Mouse (Mus musculus): Measurements from ENCODE around the gene Mrpl53. TPM values are rescaled to one million over a fixed set of nuclear protein-coding genes. Genes with fewer than 3 reads are reported as not detected.
A peak's percentile ranks its signal among the peaks of the same experiment; 100 is the strongest.

Mrpl53 gene
- total and polyA plus RNA-seq, 3 experiments, result 52.2 to 74.0 (median 55.5) TPM

DNA sequence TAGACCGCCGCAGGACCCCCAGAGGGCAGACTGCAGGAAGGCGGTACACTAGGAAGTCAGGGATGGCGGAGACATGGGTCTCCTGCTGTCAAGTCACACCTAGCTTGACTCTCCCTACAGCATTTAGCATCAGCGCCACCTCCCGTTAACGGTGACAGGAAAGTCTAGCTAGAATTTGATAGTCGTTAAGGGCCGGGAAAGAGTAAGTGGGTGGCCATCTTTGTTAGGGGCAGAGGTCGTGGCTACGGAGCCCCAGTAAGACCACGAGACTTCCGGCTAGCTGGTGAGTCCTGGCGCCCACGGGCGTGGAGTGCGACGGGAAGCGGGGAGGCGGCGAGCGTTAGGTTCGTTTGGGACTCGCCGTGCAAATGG, 7.5 kb upstream of the Mrpl53 start, which contains the start of the genes Ccdc142 and Gm42688:
Ccdc142 (plus strand) TSS at position 286 of the 372 bp plus-strand sequence.
Gm42688 (plus strand) TSS at position 302 of the 372 bp plus-strand sequence.
- Histone ChIP-seq H3K4me3 (replicated peaks in 1 of 3; ENCODE audit: low read depth in 2 of 3, low read length in 2 of 3, poor library complexity in 1 of 3) (peak within 1 kb of the TSS; percentile 60 to 99 (median 87)), H3K36me3 (replicated peaks in 1 of 2; ENCODE audit: control insufficient read depth in 1 of 2, insufficient read depth in 1 of 2, low read length in 1 of 2) (peaks cover 0 to 28% of the 10 kb centered on the region in 2 experiments), H3K9ac (ENCODE audit: insufficient read depth, low read depth) (peak within 1 kb of the TSS; percentile 86), H3K4me2 (ENCODE audit: insufficient read depth, low read depth, poor library complexity, severe bottlenecking) (peak within 1 kb of the TSS; percentile 68), H3K27ac (ENCODE audit: insufficient read depth, low read depth) (peak within 1 kb of the TSS; percentile 71), H3K79me2 (replicated peaks; ENCODE audit: control insufficient read depth, extremely low read depth, insufficient read depth, poor library complexity, severe bottlenecking) (no peaks in the 10 kb centered on the region), H3K27me3 (replicated peaks) (peaks cover 9% of the 10 kb centered on the region), H3K9me3 (replicated peaks; ENCODE audit: low read length) (peaks cover 2% of the 10 kb centered on the region), H3K4me1 (ENCODE audit: control insufficient read depth in 1 of 2, insufficient read depth in 2 of 2) (peaks cover 9 to 24% of the 10 kb centered on the region in 2 experiments; a peak in 3 of 4 replicates)
- peak; percentile 91 for DNase-seq (ENCODE audit: extremely low read depth)
- in situ Hi-C loops (cut with MboI; ENCODE audit: low pct_ligation_motif_present, low pct_unique_long_range_greater_than_20kb, low sequenced_read_pairs), result loop anchor here (5.0 kb wide), 2 partner anchors 104 to 189 kb away; no protein-coding TSS in a partner anchor
- dilution Hi-C loops (cut with MboI; ENCODE audit: extremely low pct_ligation_motif_present, extremely low pct_unique_long_range_greater_than_20kb, low sequenced_read_pairs), result no loop called here
- TF ChIP-seq POLR2A (IDR thresholded peaks at IDR 0.05; ENCODE audit: low read depth, low read length) (peak; percentile 74), CHD1 (IDR thresholded peaks at IDR 0.05; ENCODE audit: low read depth, low read length) (no peak), E2F4 (IDR thresholded peaks at IDR 0.05; ENCODE audit: insufficient replicate concordance, low read depth, low read length) (peak; percentile 68; the same call in 1 of the 2 replicates), HCFC1 (IDR thresholded peaks at IDR 0.05; ENCODE audit: low read depth, low read length) (peak; percentile 94), MAZ (IDR thresholded peaks at IDR 0.05; ENCODE audit: low read depth, low read length) (0 out of 2 replicates have a peak, but pooled peaks have one; percentile 7), MYC (IDR thresholded peaks at IDR 0.05; ENCODE audit: low read depth, low read length) (peak; percentile 63; the same call in 1 of the 2 replicates), KAT2A (IDR thresholded peaks at IDR 0.05; ENCODE audit: insufficient replicate concordance, low read length) (peak; percentile 76; the same call in 1 of the 2 replicates), TCF12 (IDR thresholded peaks at IDR 0.05; ENCODE audit: low read depth, low read length) (peak; percentile 57), TBP (conservative IDR thresholded peaks at IDR 0.05; ENCODE audit: low read depth, low read length) (peak; percentile 43; the same call in 1 of the 2 replicates), SMC3 (IDR thresholded peaks at IDR 0.05; ENCODE audit: low read depth, low read length) (peak; percentile 85), NRF1 (IDR thresholded peaks at IDR 0.05; ENCODE audit: low read depth, low read length) (peak; percentile 68), SIN3A (IDR thresholded peaks at IDR 0.05; ENCODE audit: low read length) (peak; percentile 68), IRF4 (IDR thresholded peaks at IDR 0.05; ENCODE audit: low read depth, low read length) (peak; percentile 31; the same call in 1 of the 2 replicates), ELF1 (IDR thresholded peaks at IDR 0.05; ENCODE audit: low read depth, low read length) (peak; percentile 88), BHLHE40 (IDR thresholded peaks at IDR 0.05; ENCODE audit: low read depth, low read length) (peak; percentile 72), NELFE (IDR thresholded peaks at IDR 0.05; ENCODE audit: low read depth, low read length) (peak; percentile 65; the same call in 1 of the 2 replicates), ZNF384 (IDR thresholded peaks at IDR 0.05; ENCODE audit: low read depth, low read length) (no peak), JUND (conservative IDR thresholded peaks at IDR 0.05; ENCODE audit: low read depth, low read length) (no peak; the same call in 1 of the 2 replicates), USF1 (IDR thresholded peaks at IDR 0.05; ENCODE audit: low read depth, low read length) (peak; percentile 57), MAX (IDR thresholded peaks at IDR 0.05; ENCODE audit: low read length) (peak; percentile 49; the same call in 1 of the 2 replicates), CHD2 (IDR thresholded peaks at IDR 0.05; ENCODE audit: low read length) (peak; percentile 61; the same call in 1 of the 2 replicates), RAD21 (IDR thresholded peaks at IDR 0.05; ENCODE audit: low read depth, low read length) (peak; percentile 63), ZMIZ1 (IDR thresholded peaks at IDR 0.05; ENCODE audit: low read depth, low read length) (no peak), CTCF (conservative IDR thresholded peaks at IDR 0.05 in 1 of 2, IDR thresholded peaks at IDR 0.05 in 1 of 2; ENCODE audit: low read depth in 2 of 2, low read length in 2 of 2) (peak in 1 of 2 experiments; percentile 87; a peak in 2 of 4 replicates), ZKSCAN1 (IDR thresholded peaks at IDR 0.05; ENCODE audit: borderline replicate concordance, low read depth, low read length) (no peak), MXI1 (IDR thresholded peaks at IDR 0.05; ENCODE audit: low read depth, low read length) (peak; percentile 82), EP300 (IDR thresholded peaks at IDR 0.05; ENCODE audit: low read length) (no peak)

Measured in CH12.LX (cell line).